Mouse (Mus musculus): Measurements from ENCODE around the gene Spryd7. TPM values are rescaled to one million over a fixed set of nuclear protein-coding genes. Genes with fewer than 3 reads are reported as not detected.

Gene Spryd7
- polyA plus RNA-seq, 1 experiment, result 6.8 TPM

DNA sequence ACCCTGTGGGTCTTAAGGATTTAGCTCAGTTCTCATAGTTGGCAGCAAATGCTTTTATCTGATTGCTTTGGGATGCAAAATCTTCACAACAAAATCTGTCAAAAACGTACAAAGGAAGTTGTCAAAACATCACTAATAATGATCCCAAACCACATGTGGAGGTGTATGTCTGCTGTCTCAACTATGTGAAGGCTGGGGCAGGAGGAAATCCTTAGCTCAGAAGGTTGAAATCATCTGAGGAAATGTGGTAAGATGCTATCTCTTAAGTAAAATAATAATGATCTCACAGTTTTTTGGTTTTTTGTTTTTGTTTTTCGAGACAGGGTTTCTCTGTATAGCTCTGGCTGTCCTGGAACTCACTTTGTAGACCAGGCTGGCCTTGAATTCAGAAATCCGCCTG, 20.9 kb downstream of the Spryd7 start:
- DNase-seq (ENCODE audit: low read depth), result no peak

DNA sequence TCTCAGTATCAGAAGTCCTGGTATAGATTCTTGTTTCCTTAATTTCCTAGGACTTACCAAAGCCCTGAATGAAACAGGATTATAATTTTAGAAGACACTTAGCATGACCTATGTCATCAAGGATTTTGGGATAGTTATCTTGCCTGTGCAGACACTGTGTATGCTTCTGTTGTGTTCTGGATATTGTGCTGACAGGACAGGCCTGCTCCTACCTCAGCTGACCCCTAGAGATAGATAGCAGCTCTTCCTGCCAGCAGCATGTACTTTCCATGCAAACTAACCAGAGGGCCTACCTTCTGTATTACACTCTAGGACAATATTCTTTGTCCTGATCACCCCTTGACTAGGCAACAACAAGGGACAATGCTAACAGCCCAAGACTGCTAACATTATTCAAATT, 25.7 kb downstream of the Spryd7 start:
- DNase-seq (ENCODE audit: low read depth), result no peak

DNA sequence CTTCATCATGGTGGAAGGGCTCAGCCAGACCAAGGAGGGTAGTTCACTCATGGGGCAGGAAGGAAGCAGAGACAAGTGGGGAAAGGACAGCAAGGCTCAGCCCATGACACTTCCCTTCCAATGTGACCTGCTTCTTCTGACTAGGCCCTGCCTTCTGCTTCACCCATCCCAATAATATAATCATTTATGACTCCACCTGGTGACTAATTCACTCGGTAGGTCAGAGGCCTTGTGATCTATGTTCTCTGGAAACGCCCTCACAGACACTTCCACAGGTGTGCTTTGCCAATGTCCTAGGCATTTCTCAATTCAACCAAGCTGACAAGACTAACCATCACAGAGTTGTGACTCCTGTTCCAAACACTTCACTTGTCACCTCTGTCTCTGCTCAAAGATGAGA, 26.3 kb downstream of the Spryd7 start:
- DNase-seq (ENCODE audit: low read depth), result no peak

DNA sequence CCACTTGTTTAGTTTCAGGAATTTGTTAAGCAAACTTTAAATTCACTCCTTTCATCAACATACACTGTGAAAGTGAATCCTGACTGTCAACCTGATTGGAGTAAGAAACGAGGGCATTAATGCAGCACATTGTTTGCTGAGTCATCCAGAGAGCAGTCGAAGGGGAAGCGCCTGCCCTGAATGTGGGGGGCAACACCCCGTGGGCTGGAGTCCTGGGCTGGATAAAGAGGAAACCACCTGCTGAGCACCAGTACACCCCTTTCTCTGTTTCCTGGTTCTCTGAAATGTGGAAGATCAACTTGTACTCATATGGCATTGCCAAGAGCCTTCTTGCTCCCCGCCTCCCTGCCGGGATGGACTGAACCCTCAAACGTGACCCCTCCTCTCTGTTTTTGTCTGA, 27.2 kb downstream of the Spryd7 start:
- DNase-seq (ENCODE audit: low read depth), result no peak

DNA sequence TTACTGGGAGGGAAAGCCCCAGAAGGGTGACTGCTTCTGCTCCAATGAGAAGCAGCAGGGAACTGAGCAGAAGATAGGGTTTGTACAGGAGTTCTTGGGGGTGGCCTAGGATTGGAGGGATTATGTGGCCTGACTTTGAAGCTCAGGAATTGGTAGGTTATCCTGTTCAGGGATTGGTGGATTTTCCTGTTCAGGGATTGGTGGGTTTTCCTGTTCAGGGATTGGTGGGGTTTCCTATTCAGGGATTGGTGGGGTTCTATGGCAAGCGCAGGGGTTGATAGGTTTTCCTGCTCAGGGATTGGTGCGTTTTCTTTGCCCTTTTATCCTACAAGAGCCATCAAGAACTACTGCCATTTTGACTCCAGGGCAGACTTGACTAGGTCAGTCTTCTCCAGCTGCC, 30.7 kb downstream of the Spryd7 start:
- no peak for DNase-seq (ENCODE audit: low read depth)

DNA sequence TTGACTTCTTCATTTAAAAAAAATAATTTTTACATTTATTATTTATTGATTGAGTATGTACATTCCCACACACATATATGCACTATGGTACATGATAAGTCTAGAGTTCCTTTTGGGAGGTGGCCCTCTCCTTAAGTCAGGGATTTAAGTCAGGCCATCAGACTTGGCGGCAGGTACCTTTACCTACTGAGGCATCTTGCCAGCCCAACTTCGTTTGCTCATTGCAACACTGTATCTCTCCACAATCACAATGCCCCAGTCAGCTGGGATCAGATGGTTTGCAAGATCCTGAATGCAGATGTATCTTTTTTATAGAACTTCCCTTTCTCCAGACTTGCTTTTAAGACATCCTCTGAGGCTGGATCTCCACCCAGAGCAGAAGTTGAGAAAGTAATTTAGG, 32.9 kb downstream of the Spryd7 start:
- DNase-seq (ENCODE audit: low read depth), result peak; percentile 37

DNA sequence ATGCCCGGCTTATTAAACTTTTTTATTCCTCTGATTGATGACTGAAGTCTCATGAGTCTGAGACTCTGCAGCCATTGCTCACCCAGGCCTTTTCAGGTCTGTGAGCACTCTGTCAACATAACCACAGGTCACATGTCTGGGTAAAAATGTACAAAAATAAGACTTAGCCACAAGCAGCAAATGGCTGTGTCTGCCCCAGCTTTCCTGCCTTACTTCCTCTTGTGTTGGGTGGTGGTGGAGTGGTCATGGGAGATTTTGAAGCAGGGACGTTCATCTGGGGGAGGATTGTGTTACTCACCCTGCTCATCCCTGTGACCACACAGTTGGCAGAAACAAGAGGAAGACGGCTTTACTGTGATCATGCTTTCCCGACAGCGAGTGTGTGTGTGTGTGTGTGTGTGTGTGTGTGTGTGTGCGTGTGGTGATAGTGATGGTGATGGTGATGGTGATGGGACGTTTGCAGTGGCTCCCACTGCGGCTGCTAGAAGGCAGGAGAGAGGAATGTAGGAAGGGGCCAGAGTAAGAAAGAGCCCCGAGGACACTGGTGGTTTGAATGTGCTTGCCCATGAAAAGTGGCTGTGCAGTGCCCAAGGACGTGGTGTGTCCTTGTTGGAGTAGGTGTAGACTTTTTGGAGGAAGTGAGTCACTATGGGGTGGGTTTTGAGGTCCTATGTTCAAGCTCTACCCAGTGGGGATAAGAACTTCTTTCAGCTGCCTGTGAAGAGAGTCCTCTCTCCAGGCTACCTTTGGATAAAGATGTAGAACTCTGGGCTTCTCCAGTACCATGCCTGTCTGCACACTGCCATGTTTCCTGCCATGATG, 37.8 kb downstream of the Spryd7 start:
- no peak for DNase-seq (ENCODE audit: low read depth)

DNA sequence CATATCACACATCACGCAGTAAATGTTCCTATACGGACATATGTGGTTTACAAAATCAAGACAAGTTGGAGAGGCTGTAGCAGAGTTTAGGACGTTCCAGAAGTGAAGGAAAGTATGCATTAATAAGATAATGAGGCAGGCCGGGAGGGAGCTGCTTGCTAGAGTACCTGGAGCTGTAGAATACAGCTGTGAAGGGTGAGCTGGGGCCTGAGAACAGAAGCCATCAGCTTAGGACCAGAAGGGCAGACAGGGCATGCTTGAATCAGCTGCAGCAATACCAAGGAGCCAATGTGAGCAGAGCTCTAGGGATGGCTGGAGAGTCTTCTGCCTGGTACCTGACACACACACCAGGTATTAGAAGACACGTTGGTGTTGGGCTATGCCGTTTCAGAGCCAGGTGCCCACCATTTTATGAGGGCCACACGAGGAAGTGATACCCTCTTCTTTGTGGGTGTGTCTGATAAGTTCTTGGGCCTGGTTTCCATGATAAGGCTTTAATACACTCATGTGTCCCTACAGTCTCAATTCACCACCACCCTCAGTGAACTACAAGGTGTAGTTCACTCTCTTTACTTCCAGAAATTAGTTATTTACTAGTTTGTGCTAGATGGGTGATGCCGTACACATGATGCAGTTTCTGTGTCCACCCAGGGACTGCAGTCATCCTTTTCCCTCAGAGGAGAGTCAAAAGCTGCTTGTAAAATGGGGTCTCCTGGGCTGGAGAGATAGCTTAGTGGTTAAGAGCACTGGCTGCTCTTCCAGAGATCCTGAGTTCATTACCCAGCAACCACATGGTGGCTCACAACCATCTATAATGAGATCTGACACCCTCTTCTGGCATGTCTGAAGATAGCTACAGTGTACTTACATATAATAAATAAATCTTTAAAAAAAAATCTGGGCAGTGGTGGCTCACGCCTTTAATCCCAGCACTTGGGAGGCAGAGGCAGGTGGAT, 39.9 kb downstream of the Spryd7 start:
- no peak for DNase-seq (ENCODE audit: low read depth)

DNA sequence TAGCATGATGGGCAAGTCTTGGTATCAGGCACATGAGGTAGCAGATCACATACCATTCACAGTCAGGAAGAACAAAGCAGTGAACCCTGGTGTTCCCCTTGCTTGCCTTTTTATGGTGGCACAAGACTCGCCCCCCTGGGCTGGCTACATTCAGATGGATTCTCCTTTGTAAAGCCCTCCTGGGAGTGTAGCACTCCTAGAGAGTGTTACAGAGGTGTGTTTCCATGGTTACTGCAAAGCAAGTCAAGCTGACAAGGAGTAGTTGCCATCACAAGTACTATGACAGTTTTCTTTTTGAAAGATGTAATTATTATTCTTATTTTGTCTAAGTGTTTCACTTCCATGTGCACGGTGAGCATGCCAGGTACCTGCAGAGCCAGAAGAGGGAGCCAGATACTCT, 45.2 kb downstream of the Spryd7 start:
- DNase-seq (ENCODE audit: low read depth), result no peak

DNA sequence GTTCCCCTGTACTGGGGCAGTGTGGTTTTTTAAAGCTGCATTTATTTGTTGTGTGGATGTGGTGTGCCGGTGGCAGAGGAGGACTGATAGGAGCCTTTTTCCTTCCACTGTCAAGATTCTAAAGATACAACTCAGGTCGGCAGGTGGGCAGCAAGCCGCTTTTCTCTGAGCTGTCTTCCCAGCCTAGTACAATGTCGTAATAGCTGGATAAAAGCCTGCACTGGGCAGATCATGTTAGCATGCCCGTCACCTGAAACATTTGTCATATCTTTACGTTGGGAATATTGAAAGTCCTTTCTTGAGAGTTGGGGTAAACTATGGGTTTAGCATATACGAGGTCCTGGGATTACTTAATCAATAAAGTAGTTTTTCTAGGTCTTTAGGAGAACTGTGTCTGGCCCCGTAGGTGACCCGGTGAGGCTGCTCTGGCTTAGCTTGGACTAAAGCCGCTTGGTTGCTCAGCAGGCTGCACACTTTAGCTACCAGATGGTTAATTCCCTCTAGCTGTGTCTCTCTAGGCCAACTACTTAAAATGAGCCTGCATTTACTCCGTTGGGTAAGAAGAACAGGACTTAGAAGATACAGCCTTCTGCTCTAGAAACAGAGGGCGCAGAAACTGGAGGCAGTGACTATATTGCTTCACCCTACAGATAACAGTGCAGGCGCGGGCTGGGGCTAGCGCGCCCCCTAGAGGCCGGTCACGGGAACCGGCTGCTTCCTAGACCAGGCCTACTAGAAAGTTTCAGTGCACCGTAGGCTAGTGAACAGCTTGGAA, 58.8 kb downstream of the Spryd7 start:
- peak; percentile 40 for DNase-seq (ENCODE audit: low read depth)

DNA sequence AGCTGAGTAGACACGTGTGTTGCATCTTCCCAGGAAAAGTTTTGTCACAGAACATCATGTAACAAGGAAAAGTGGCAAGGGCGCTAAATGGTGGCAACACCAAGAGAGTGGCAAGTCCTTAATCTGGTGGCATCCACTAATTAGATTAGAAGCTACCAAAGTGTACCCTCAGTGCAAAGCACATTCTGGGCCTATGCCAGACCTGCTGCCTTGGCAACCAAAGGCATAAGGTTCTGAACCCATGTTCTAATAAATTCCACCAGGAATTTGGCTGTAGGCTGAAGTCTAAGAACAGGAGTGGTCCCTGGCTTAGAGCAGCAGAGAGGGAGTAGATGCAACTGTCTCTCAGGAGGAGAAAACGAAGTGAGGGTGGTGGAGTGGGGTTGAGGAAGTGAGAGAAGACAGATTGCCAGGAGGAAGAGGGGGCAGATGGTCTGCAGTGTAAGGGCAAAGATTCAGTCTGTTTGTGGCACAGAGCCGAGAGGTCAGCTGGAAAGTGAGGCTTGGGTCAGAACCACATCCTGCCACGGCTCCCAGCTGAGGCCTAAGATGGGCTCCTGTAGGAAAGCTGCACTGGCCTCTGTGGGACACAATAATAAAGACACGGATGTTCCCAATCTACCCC, 63.1 kb downstream of the Spryd7 start:
- no peak for DNase-seq (ENCODE audit: low read depth)

Other genes starting within 250 kb of the Spryd7 start
- gene Arl11, start 247.1 kb downstream of the Spryd7 start, polyA plus RNA-seq (2012; rRNA removed), result 1.9 and 2.1 TPM in 2 replicates
- 2.1 and 2.4 TPM in 2 replicates for gene Ebpl, start 196.4 kb downstream of the Spryd7 start, polyA plus RNA-seq (2012; rRNA removed)
- 9.6 and 11.2 TPM in 2 replicates for gene Kpna3, start 117.0 kb downstream of the Spryd7 start, polyA plus RNA-seq (2012; rRNA removed)
- 3.0 and 3.1 TPM in 2 replicates for gene Trim13, start 41.4 kb upstream of the Spryd7 start, polyA plus RNA-seq (2012; rRNA removed)
- gene Kcnrg, start 50.6 kb upstream of the Spryd7 start, polyA plus RNA-seq (2012; rRNA removed), result 0.15 TPM in 1 of 2 replicates, not detected in the other

Measured in gonadal fat pad, adult 2 months (tissue).